Mouse (Mus musculus) E14TG2a.4 (cell line): ENCODE results near the gene D2hgdh.

Experiments used
- CTCF ChIP-seq: conservative IDR thresholded peaks from 2 replicates; pipeline ENCODE4 v1.5.1; 2014; ENCODE audit warnings: low read length
- NANOG ChIP-seq: IDR thresholded peaks from 2 replicates; pipeline ENCODE4 v1.6.1; 2014; ENCODE audit warnings: borderline replicate concordance, low read length, mixed read lengths
- POU5F1 ChIP-seq: IDR thresholded peaks from 2 replicates; pipeline ENCODE4 v1.6.1; 2014; ENCODE audit warnings: low read length, borderline replicate concordance

- no peak for TF ChIP-seq CTCF
- no peak for TF ChIP-seq POU5F1
- no peak for TF ChIP-seq NANOG
These were observed 11.3 kb downstream of the D2hgdh start for GRCm38 (mm10) chr1:93835876-93836531.
